Mouse (Mus musculus): ENCODE data around the gene Jmjd7. TPM values are rescaled to one million over a fixed set of nuclear protein-coding genes. Genes with fewer than 3 reads are reported as not detected.

Jmjd7 gene
- total and polyA plus RNA-seq, 3 experiments = 0.66 to 3.7 (median 3.2) TPM

- Histone ChIP-seq H3K36me3 (replicated peaks) (no peaks in the 10 kb centered on the region), H3K9me3 (replicated peaks) (no peaks in the 10 kb centered on the region), H3K4me1 (ENCODE audit: insufficient read depth, low read depth, low read length) (no peaks in the 10 kb centered on the region; the same call in 1 of the 2 replicates), H3K27me3 (ENCODE audit: insufficient read depth, low read length) (peaks cover 45% of the 10 kb centered on the region; the same call in 1 of the 2 replicates), H3K4me3 (ENCODE audit: low read depth, low read length) (no peak overlapping the region)
- ATAC-seq (ENCODE audit: extremely low read depth, insufficient number of reproducible peaks, low FRiP score, poor library complexity, severe bottlenecking) (no peak), DNase-seq (ENCODE audit: low spot score) (no peak)
- TF ChIP-seq GATA1 (IDR thresholded peaks at IDR 0.05; ENCODE audit: borderline replicate concordance, low read length) (no peak), TAL1 (conservative IDR thresholded peaks at IDR 0.05; ENCODE audit: low read depth, low read length) (no peak), POLR2AphosphoS5 (IDR thresholded peaks at IDR 0.05; ENCODE audit: insufficient replicate concordance, low read depth, low read length) (no peak), CTCF (IDR thresholded peaks at IDR 0.05; ENCODE audit: low read depth, low read length) (no peak), GATA2 (IDR thresholded peaks at IDR 0.05; ENCODE audit: borderline replicate concordance, low read depth, low read length) (no peak)
Observed at GRCm38 (mm10) chr2:120037744-120038143, 10.5 kb downstream of the Jmjd7 start.

- ATAC-seq (ENCODE audit: extremely low read depth, insufficient number of reproducible peaks, low FRiP score, poor library complexity, severe bottlenecking) (no peak), DNase-seq (ENCODE audit: low spot score) (no peak)
- no peaks in the 10 kb centered on the region for H3K9me3 ChIP-seq (replicated peaks)
- no peak overlapping the region for H3K4me3 ChIP-seq (ENCODE audit: low read depth, low read length)
- TF ChIP-seq GATA2 (IDR thresholded peaks at IDR 0.05; ENCODE audit: borderline replicate concordance, low read depth, low read length) (no peak), GATA1 (IDR thresholded peaks at IDR 0.05; ENCODE audit: borderline replicate concordance, low read length) (no peak), TAL1 (conservative IDR thresholded peaks at IDR 0.05; ENCODE audit: low read depth, low read length) (no peak), POLR2AphosphoS5 (IDR thresholded peaks at IDR 0.05; ENCODE audit: insufficient replicate concordance, low read depth, low read length) (no peak)
- peaks cover 46% of the 10 kb centered on the region; the same call in 1 of the 2 replicates for H3K27me3 ChIP-seq (ENCODE audit: insufficient read depth, low read length)
- H3K36me3 ChIP-seq (replicated peaks) = no peaks in the 10 kb centered on the region
- H3K4me1 ChIP-seq (ENCODE audit: insufficient read depth, low read depth, low read length) = peaks cover 5% of the 10 kb centered on the region; the same call in 1 of the 2 replicates
Observed at GRCm38 (mm10) chr2:120040991-120041390, 13.7 kb downstream of the Jmjd7 start.

GRCm38 (mm10) chr2:120044101-120044603 is 16.9 kb downstream of the Jmjd7 start:
- Histone ChIP-seq H3K4me3 (ENCODE audit: low read depth, low read length) (no peak overlapping the region), H3K9me3 (replicated peaks) (no peaks in the 10 kb centered on the region), H3K4me1 (ENCODE audit: insufficient read depth, low read depth, low read length) (peaks cover 5% of the 10 kb centered on the region; the same call in 1 of the 2 replicates), H3K27me3 (ENCODE audit: insufficient read depth, low read length) (peaks cover 44% of the 10 kb centered on the region; the same call in 1 of the 2 replicates), H3K36me3 (replicated peaks) (no peaks in the 10 kb centered on the region)
- TF ChIP-seq TAL1 (conservative IDR thresholded peaks at IDR 0.05; ENCODE audit: low read depth, low read length) (no peak), GATA2 (IDR thresholded peaks at IDR 0.05; ENCODE audit: borderline replicate concordance, low read depth, low read length) (no peak), POLR2AphosphoS5 (IDR thresholded peaks at IDR 0.05; ENCODE audit: insufficient replicate concordance, low read depth, low read length) (no peak), GATA1 (IDR thresholded peaks at IDR 0.05; ENCODE audit: borderline replicate concordance, low read length) (no peak), CTCF (IDR thresholded peaks at IDR 0.05; ENCODE audit: low read depth, low read length) (no peak)
- ATAC-seq (ENCODE audit: extremely low read depth, insufficient number of reproducible peaks, low FRiP score, poor library complexity, severe bottlenecking) = no peak
- DNase-seq (ENCODE audit: low spot score) = no peak

GRCm38 (mm10) chr2:120044676-120045075 is 17.4 kb downstream of the Jmjd7 start:
- Histone ChIP-seq H3K27me3 (ENCODE audit: insufficient read depth, low read length) (peaks cover 46% of the 10 kb centered on the region; the same call in 1 of the 2 replicates), H3K4me1 (ENCODE audit: insufficient read depth, low read depth, low read length) (peaks cover 5% of the 10 kb centered on the region; the same call in 1 of the 2 replicates), H3K9me3 (replicated peaks) (no peaks in the 10 kb centered on the region), H3K4me3 (ENCODE audit: low read depth, low read length) (no peak overlapping the region), H3K36me3 (replicated peaks) (no peaks in the 10 kb centered on the region)
- no peak for TF ChIP-seq GATA1 (IDR thresholded peaks at IDR 0.05; ENCODE audit: borderline replicate concordance, low read length)
- TF ChIP-seq CTCF (IDR thresholded peaks at IDR 0.05; ENCODE audit: low read depth, low read length) = no peak
- no peak for TF ChIP-seq TAL1 (conservative IDR thresholded peaks at IDR 0.05; ENCODE audit: low read depth, low read length)
- no peak for TF ChIP-seq GATA2 (IDR thresholded peaks at IDR 0.05; ENCODE audit: borderline replicate concordance, low read depth, low read length)
- TF ChIP-seq POLR2AphosphoS5 (IDR thresholded peaks at IDR 0.05; ENCODE audit: insufficient replicate concordance, low read depth, low read length) = no peak
- ATAC-seq (ENCODE audit: extremely low read depth, insufficient number of reproducible peaks, low FRiP score, poor library complexity, severe bottlenecking) (no peak), DNase-seq (ENCODE audit: low spot score) (no peak)

- DNase-seq (ENCODE audit: low spot score) = no peak
- Histone ChIP-seq H3K27me3 (ENCODE audit: insufficient read depth, low read length) (peaks cover 46% of the 10 kb centered on the region; the same call in 1 of the 2 replicates), H3K36me3 (replicated peaks) (no peaks in the 10 kb centered on the region), H3K4me3 (ENCODE audit: low read depth, low read length) (no peak overlapping the region), H3K9me3 (replicated peaks) (no peaks in the 10 kb centered on the region), H3K4me1 (ENCODE audit: insufficient read depth, low read depth, low read length) (peaks cover 5% of the 10 kb centered on the region; the same call in 1 of the 2 replicates)
- TF ChIP-seq CTCF (IDR thresholded peaks at IDR 0.05; ENCODE audit: low read depth, low read length) (no peak), TAL1 (conservative IDR thresholded peaks at IDR 0.05; ENCODE audit: low read depth, low read length) (no peak), POLR2AphosphoS5 (IDR thresholded peaks at IDR 0.05; ENCODE audit: insufficient replicate concordance, low read depth, low read length) (no peak), GATA1 (IDR thresholded peaks at IDR 0.05; ENCODE audit: borderline replicate concordance, low read length) (no peak), GATA2 (IDR thresholded peaks at IDR 0.05; ENCODE audit: borderline replicate concordance, low read depth, low read length) (no peak)
- ATAC-seq (ENCODE audit: extremely low read depth, insufficient number of reproducible peaks, low FRiP score, poor library complexity, severe bottlenecking) = no peak
Observed at GRCm38 (mm10) chr2:120046486-120047310, 19.4 kb downstream of the Jmjd7 start.

GRCm38 (mm10) chr2:120048173-120048572 is 20.9 kb downstream of the Jmjd7 start:
- ATAC-seq (ENCODE audit: extremely low read depth, insufficient number of reproducible peaks, low FRiP score, poor library complexity, severe bottlenecking) = no peak
- Histone ChIP-seq H3K36me3 (replicated peaks) (no peaks in the 10 kb centered on the region), H3K27me3 (ENCODE audit: insufficient read depth, low read length) (peaks cover 47% of the 10 kb centered on the region; the same call in 1 of the 2 replicates), H3K4me1 (ENCODE audit: insufficient read depth, low read depth, low read length) (peaks cover 5% of the 10 kb centered on the region), H3K4me3 (ENCODE audit: low read depth, low read length) (no peak overlapping the region), H3K9me3 (replicated peaks) (no peaks in the 10 kb centered on the region)
- TF ChIP-seq GATA1 (IDR thresholded peaks at IDR 0.05; ENCODE audit: borderline replicate concordance, low read length) = no peak
- TF ChIP-seq CTCF (IDR thresholded peaks at IDR 0.05; ENCODE audit: low read depth, low read length) = no peak
- TF ChIP-seq TAL1 (conservative IDR thresholded peaks at IDR 0.05; ENCODE audit: low read depth, low read length) = no peak
- TF ChIP-seq POLR2AphosphoS5 (IDR thresholded peaks at IDR 0.05; ENCODE audit: insufficient replicate concordance, low read depth, low read length) = no peak
- no peak for TF ChIP-seq GATA2 (IDR thresholded peaks at IDR 0.05; ENCODE audit: borderline replicate concordance, low read depth, low read length)
- no peak for DNase-seq (ENCODE audit: low spot score)
